Mouse (Mus musculus) subcutaneous adipose tissue, adult 2 months (tissue): ENCODE measurements around the gene Spata7. TPM values are rescaled to one million over a fixed set of nuclear protein-coding genes. Genes with fewer than 3 reads are reported as not detected.

Experiments
- polyA plus RNA-seq: library from polyadenylated mRNA; depleted of rRNA; stranded (reverse); fragments of >200 nt; gene quantifications from 2 replicates; pipeline ENCODE4 v1.2.3, GENCODE M21; 2012; ENCODE audit warnings: low replicate concordance; rRNA removed

The Spata7 gene
- 2.2 and 3.2 TPM in 2 replicates for polyA plus RNA-seq

GRCm38 (mm10) chr12:98627392-98628259 is at the start of gene Spata7:
Gene Spata7, plus strand, starts transcription at chr12:98628157.

Other genes with a start within 250 kb of the Spata7 start
- gene Kcnk10, start 49.8 kb upstream of the Spata7 start, polyA plus RNA-seq = not detected in 2 replicates
- 16.9 and 24.2 TPM in 2 replicates for gene Ptpn21, start 109.2 kb downstream of the Spata7 start, polyA plus RNA-seq
- 46.5 and 63.2 TPM in 2 replicates for gene Zc3h14, start 118.8 kb downstream of the Spata7 start, polyA plus RNA-seq